Mouse (Mus musculus) hindbrain, embryonic 10.5 days (tissue): ENCODE results near the gene Olfr1511. TPM values are rescaled to one million over a fixed set of nuclear protein-coding genes. Genes with fewer than 3 reads are reported as not detected.
"Not testable (repeated sequence)": the region's sequence is repeated elsewhere in the genome, so short reads cannot be mapped to it uniquely, and the experiment has no call there.

Experiments
- DNase-seq: peaks from one replicate; pipeline ENCODE4 v3.0.0-alpha.2; 2017; ENCODE audit warnings: low spot score
- H3K27ac ChIP-seq: fragments of 300-500 bp; sonication (generic); 2 replicates; pipeline ENCODE4 v1.5.1; 2016; ENCODE audit warnings: mild to moderate bottlenecking, moderate library complexity
- H3K27me3 ChIP-seq: fragments of 300-500 bp; sonication (generic); 2 replicates; pipeline ENCODE4 v1.6.1; 2016; ENCODE audit warnings: mild to moderate bottlenecking; ENCODE audit not compliant: poor library complexity, insufficient read depth, severe bottlenecking
- H3K36me3 ChIP-seq: fragments of 300-500 bp; sonication (generic); 2 replicates; pipeline ENCODE4 v1.6.1; 2016; ENCODE audit warnings: mild to moderate bottlenecking, moderate library complexity
- H3K4me1 ChIP-seq: fragments of 300-500 bp; sonication (generic); replicated peaks from 2 replicates; pipeline ENCODE4 v1.6.1; 2016; ENCODE audit warnings: mild to moderate bottlenecking
- H3K4me3 ChIP-seq: fragments of 300-500 bp; sonication (generic); 2 replicates; pipeline ENCODE4 v1.5.1; 2016; ENCODE audit warnings: mild to moderate bottlenecking, moderate library complexity
- H3K9me3 ChIP-seq: fragments of 300-500 bp; sonication (generic); 2 replicates; pipeline ENCODE4 v1.6.1; 2016; ENCODE audit warnings: mild to moderate bottlenecking, moderate library complexity
- WGBS: fragments of 180-500 bp; shearing (Covaris S2); methylation state at CpG from one replicate; pipeline ENCODE4 v1.1.7; 2016; 5-methylcytosine and 5-hydroxymethylcytosine counted together
- polyA plus RNA-seq: library from polyadenylated mRNA; unstranded; fragments of >200 nt; fragmentation: Nextera tagmentation; extraction: Ambion mirVana; gene quantifications from 2 replicates; pipeline ENCODE4 v1.2.1, GENCODE M21; 2016

Olfr1511 gene
- not detected in 2 replicates for polyA plus RNA-seq

GRCm38 (mm10) chr14:52397279-52397678 lies at the start of gene Olfr1511:
Olfr1511 (minus strand) TSS chr14:52397379.
- 80% methylated on average over 4 of the region's 4 CpGs for WGBS

DNA sequence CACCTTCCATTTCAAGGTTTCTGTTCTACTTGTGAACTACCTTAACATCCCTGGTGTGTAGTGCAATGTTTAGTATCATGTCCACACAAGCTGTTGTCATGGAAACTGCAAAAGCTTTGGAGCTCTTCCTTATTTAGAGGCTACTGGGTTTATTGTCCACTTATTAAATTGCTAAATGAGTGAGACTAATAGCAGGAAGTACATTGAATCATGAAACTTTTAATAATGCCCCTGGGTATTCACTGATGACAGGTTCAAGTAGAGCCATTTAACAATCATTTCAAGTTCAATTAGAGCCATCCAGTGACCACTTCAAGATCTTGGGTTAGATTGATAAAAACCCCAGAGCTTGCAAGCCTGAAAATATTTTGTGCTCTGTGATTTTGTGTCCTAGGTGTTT lies 45.5 kb upstream of the Olfr1511 start, which contains the start of gene Olfr1509:
Olfr1509 (plus strand) TSS at position 301 of the 400 bp plus-strand sequence.
- no peak for DNase-seq
- Histone ChIP-seq H3K27ac (no peak within 1 kb of the TSS), H3K4me3 (no peak within 1 kb of the TSS), H3K4me1 (no peaks in the 10 kb centered on the region), H3K9me3 (no peaks in the 10 kb centered on the region), H3K27me3 (no peaks in the 10 kb centered on the region), H3K36me3 (no peaks in the 10 kb centered on the region)

More at GRCm38 (mm10) chr14:52397279-52397678, at the start of gene Olfr1511:
- H3K27me3 ChIP-seq: no peaks in the 10 kb centered on the region
- no peaks in the 10 kb centered on the region for H3K4me1 ChIP-seq
- no peak within 1 kb of the TSS for H3K27ac ChIP-seq
- no peaks in the 10 kb centered on the region for H3K9me3 ChIP-seq
- H3K4me3 ChIP-seq: no peak within 1 kb of the TSS
- no peak for DNase-seq
- no peaks in the 10 kb centered on the region for H3K36me3 ChIP-seq

DNA sequence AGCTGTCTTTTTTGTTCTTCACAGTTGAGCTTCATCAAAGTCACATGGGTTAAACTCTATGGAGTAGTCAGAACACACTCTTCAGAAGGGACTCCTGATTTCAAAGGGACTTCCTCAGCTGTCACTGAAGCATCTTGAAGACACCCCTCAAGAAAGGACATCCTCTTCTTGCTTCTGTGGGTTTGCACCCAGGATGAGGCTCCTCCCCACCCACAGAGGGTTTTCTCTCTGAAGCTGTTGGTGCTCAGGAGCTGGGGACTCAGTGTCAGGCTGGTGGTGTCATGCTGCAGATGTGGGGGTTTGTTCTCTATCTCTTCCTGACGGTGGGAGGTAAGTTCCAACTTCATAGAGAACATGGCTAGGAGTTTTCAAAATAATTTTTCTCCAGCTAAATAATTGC lies 30.5 kb upstream of the Olfr1511 start:
- Histone ChIP-seq H3K27me3 (no peaks in the 10 kb centered on the region), H3K4me3 (no peak overlapping the region), H3K27ac (no peak overlapping the region), H3K4me1 (peaks cover 9% of the 10 kb centered on the region), H3K36me3 (no peaks in the 10 kb centered on the region), H3K9me3 (no peaks in the 10 kb centered on the region)
- 96% methylated on average over 1 of the region's 1 CpGs for WGBS
- no peak for DNase-seq

GRCm38 (mm10) chr14:52414273-52414672 lies 17.1 kb upstream of the Olfr1511 start, which contains the start of gene Olfr1510:
Olfr1510 (minus strand) TSS chr14:52414373.
- H3K36me3 ChIP-seq: no peaks in the 10 kb centered on the region
- DNase-seq: no peak
- no peak within 1 kb of the TSS for H3K27ac ChIP-seq
- no peaks in the 10 kb centered on the region for H3K4me1 ChIP-seq
- no peaks in the 10 kb centered on the region for H3K27me3 ChIP-seq
- WGBS: 86% methylated on average over 3 of the region's 3 CpGs
- H3K4me3 ChIP-seq: no peak within 1 kb of the TSS
- H3K9me3 ChIP-seq: no peaks in the 10 kb centered on the region

- 90% methylated on average over 7 of the region's 10 CpGs for WGBS
- not testable (repeated sequence) for H3K27me3 ChIP-seq, DNase-seq, H3K36me3 ChIP-seq, H3K27ac ChIP-seq, H3K9me3 ChIP-seq, H3K4me3 ChIP-seq, H3K4me1 ChIP-seq
Measured at GRCm38 (mm10) chr14:52410142-52410919, 13.2 kb upstream of the Olfr1511 start.

- H3K4me1 ChIP-seq, H3K27me3 ChIP-seq, H3K4me3 ChIP-seq, H3K36me3 ChIP-seq, H3K27ac ChIP-seq, H3K9me3 ChIP-seq, DNase-seq: not testable (repeated sequence)
- 86% methylated on average over 9 of the region's 9 CpGs for WGBS
Measured at GRCm38 (mm10) chr14:52390084-52390848, 6.9 kb downstream of the Olfr1511 start.

GRCm38 (mm10) chr14:52379068-52379467 lies 18.1 kb downstream of the Olfr1511 start, which contains the start of gene Olfr1512:
Olfr1512 (minus strand) TSS chr14:52379168.
- H3K9me3 ChIP-seq: no peaks in the 10 kb centered on the region
- no peak for DNase-seq
- no peak within 1 kb of the TSS for H3K4me3 ChIP-seq
- H3K27me3 ChIP-seq: no peaks in the 10 kb centered on the region
- no peaks in the 10 kb centered on the region for H3K36me3 ChIP-seq
- 79% methylated on average over 2 of the region's 2 CpGs for WGBS
- no peaks in the 10 kb centered on the region for H3K4me1 ChIP-seq
- no peak within 1 kb of the TSS for H3K27ac ChIP-seq

DNA sequence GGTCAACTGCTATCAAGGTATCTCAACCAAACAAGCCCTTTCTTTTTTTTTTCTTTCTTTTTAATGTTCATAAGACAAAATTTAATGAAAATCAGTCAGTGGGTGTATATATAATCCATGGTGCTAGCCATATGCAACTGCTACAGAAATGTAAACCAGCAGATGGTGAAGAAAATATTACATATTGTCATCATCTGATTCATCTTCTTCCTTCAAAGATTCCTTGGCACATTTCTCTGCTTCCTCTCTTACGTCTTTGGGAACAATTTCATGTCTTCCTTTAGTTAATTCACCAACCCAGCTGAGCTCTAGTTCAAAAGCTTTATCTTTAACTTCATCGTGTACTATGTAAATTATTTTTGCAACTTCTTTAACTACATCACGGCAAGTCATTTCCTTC lies 28.4 kb downstream of the Olfr1511 start:
- Histone ChIP-seq H3K27ac (no peak overlapping the region), H3K36me3 (no peaks in the 10 kb centered on the region), H3K4me1 (no peaks in the 10 kb centered on the region), H3K27me3 (no peaks in the 10 kb centered on the region), H3K4me3 (no peak overlapping the region), H3K9me3 (no peaks in the 10 kb centered on the region)
- DNase-seq: no peak
- WGBS: 91% methylated on average over 3 of the region's 3 CpGs

DNA sequence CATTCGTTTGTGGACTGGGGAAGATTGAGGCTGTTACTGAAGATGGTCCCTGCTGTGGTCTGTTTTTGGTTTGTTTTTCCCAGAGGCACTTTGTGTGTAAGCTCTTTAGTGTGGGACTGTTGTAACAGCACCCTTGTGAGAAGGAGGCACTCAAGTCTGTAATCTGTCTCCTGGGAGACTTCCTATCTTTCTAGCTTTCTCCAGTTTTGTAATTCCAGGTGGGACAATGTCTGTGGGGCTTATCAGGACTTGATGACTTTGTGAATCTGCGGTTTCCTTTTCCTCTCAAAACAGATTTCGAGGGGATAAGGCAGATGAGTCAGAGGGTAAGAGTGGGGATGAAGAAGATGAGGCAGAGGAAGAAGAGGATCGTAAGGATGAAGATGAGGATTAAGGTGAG lies 40.9 kb downstream of the Olfr1511 start, which contains the start of gene Olfr1513:
Olfr1513 (minus strand) TSS at position 101 of the 400 bp plus-strand sequence.
- no peaks in the 10 kb centered on the region for H3K4me1 ChIP-seq
- H3K27ac ChIP-seq: no peak within 1 kb of the TSS
- H3K4me3 ChIP-seq: no peak within 1 kb of the TSS
- 87% methylated on average over 4 of the region's 4 CpGs for WGBS
- H3K36me3 ChIP-seq: no peaks in the 10 kb centered on the region
- no peaks in the 10 kb centered on the region for H3K27me3 ChIP-seq
- DNase-seq: no peak
- no peaks in the 10 kb centered on the region for H3K9me3 ChIP-seq

Other genes with a start within 250 kb of the Olfr1511 start
- 60.2 and 82.3 TPM in 2 replicates for gene Supt16, start 200.0 kb downstream of the Olfr1511 start, polyA plus RNA-seq
- gene Chd8, start 139.6 kb downstream of the Olfr1511 start, polyA plus RNA-seq: 38.7 and 44.5 TPM in 2 replicates
- 52.1 and 55.4 TPM in 2 replicates for gene Tox4, start 118.2 kb downstream of the Olfr1511 start, polyA plus RNA-seq
- 29.2 and 36.2 TPM in 2 replicates for gene Rab2b, start 117.8 kb downstream of the Olfr1511 start, polyA plus RNA-seq
- 57.7 and 64.2 TPM in 2 replicates for gene Mettl3, start 92.3 kb downstream of the Olfr1511 start, polyA plus RNA-seq
- gene Sall2, start 68.6 kb downstream of the Olfr1511 start, polyA plus RNA-seq: 56.9 and 60.3 TPM in 2 replicates
- gene Olfr1513, start 41.0 kb downstream of the Olfr1511 start, polyA plus RNA-seq: not detected in 2 replicates
- gene Olfr1512, start 18.2 kb downstream of the Olfr1511 start, polyA plus RNA-seq: 0.07 TPM in 1 of 2 replicates, not detected in the other
- not detected in 2 replicates for gene Olfr1510, start 17.0 kb upstream of the Olfr1511 start, polyA plus RNA-seq
- gene Olfr1509, start 45.6 kb upstream of the Olfr1511 start, polyA plus RNA-seq: not detected in 2 replicates
- gene Olfr1508, start 70.1 kb upstream of the Olfr1511 start, polyA plus RNA-seq: not detected in 2 replicates
- gene Olfr1507, start 98.4 kb upstream of the Olfr1511 start, polyA plus RNA-seq: not detected in 2 replicates